In the genomic region with DNA sequence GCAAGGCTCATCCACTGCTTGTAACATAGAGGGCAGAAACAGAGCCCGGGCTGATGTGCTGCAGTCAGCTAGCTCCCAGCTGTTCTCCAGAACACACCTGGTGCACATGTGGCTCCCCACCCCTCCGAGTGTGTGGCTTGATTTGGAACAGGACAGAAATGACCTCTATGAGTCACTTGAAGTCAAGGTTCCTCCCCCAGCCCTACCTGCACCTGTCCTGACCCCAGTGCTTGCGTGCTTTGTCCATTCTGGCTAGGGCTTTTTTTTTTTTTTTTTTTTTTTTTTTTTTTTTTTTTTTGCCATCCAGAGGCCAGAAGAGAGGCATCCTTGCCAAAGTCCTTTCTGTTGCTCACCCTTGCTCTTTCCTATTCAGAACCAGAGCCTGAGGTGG, we compare ENCODE assay signal across 29 mouse cellular contexts. TPM values are rescaled to one million over a fixed set of nuclear protein-coding genes. Genes with fewer than 3 reads are reported as not detected.
DNase-seq lines count a peak whose midpoint lies in the region; ATAC-seq and TF ChIP-seq lines count a peak whose summit lies in the region.
"Had no signal": no experiment of that assay in that cellular context is flagged by ENCODE, and none has a peak within 500 bp of the region (broad histone marks: within the 10 kb centered on the region; RNA-seq: fewer than 3 reads in every experiment).

No protein-coding gene starts in this region.

- no peak overlapping the region for H3K9ac ChIP-seq in kidney, embryonic 16.5 days (replicated peaks; ENCODE audit: low read length)
- peak overlapping the region; percentile 40 for H3K9ac ChIP-seq in liver, adult 2 months (ENCODE audit: low read depth, low read length)
- no peak overlapping the region for H3K9ac ChIP-seq in intestine, embryonic 16.5 days (ENCODE audit: low read depth, low read length)
- no peak overlapping the region for H3K9ac ChIP-seq in midbrain, embryonic 16.5 days (ENCODE audit: low read depth, low read length)
- H3K9ac ChIP-seq: hindbrain, embryonic 14.5 days; limb, embryonic 15.5 days; neural tube, embryonic 15.5 days had no signal

- H3K4me3 ChIP-seq in kidney, embryonic 16.5 days (ENCODE audit: low read length), result no peak overlapping the region
- H3K4me3 ChIP-seq in liver, adult 2 months (ENCODE audit: insufficient read depth, low read depth, low read length), result no peak overlapping the region
- H3K4me3 ChIP-seq in intestine, embryonic 16.5 days (ENCODE audit: low read length), result no peak overlapping the region
- H3K4me3 ChIP-seq in midbrain, embryonic 16.5 days (ENCODE audit: low read depth, low read length), result no peak overlapping the region
- H3K4me3 ChIP-seq: forebrain, embryonic 10.5 days; heart, adult 2 months; limb, embryonic 15.5 days; neural tube, embryonic 15.5 days had no signal

- no peak overlapping the region for H3K27ac ChIP-seq in kidney, embryonic 16.5 days (ENCODE audit: low read length)
- peak overlapping the region; percentile 93 for H3K27ac ChIP-seq in liver, adult 2 months (replicated peaks; ENCODE audit: insufficient read depth, low read depth, low read length)
- no peak overlapping the region for H3K27ac ChIP-seq in intestine, embryonic 16.5 days (ENCODE audit: low read length)
- no peak overlapping the region for H3K27ac ChIP-seq in midbrain, embryonic 16.5 days (ENCODE audit: low read length)
- H3K27ac ChIP-seq: forebrain, embryonic 10.5 days; heart, adult 2 months; hindbrain, embryonic 14.5 days; limb, embryonic 15.5 days; neural tube, embryonic 15.5 days had no signal

- H3K4me1 ChIP-seq in kidney, embryonic 16.5 days (ENCODE audit: insufficient read depth, low read length), result no peaks in the 10 kb centered on the region; the same call in none of the 2 replicates
- H3K4me1 ChIP-seq in liver, adult 2 months (ENCODE audit: control insufficient read depth, insufficient read depth, low read length), result peaks cover 43% of the 10 kb centered on the region
- peaks cover 7% of the 10 kb centered on the region for H3K4me1 ChIP-seq in intestine, embryonic 16.5 days (ENCODE audit: control insufficient read depth, insufficient read depth, low read length)
- H3K4me1 ChIP-seq in midbrain, embryonic 16.5 days (ENCODE audit: control insufficient read depth, insufficient read depth, low read length), result no peaks in the 10 kb centered on the region
- H3K4me1 ChIP-seq: neural tube, embryonic 15.5 days had no signal

- ATAC-seq in kidney, embryonic 16.5 days (ENCODE audit: low FRiP score, low TSS enrichment), result no peak
- ATAC-seq in intestine, embryonic 16.5 days, result peak; percentile 39
- ATAC-seq in midbrain, embryonic 16.5 days, result no peak
- ATAC-seq: forebrain, embryonic 16.5 days; inflammation-experienced regulatory T-cells, adult 6 months; Patski had no signal

- H3K4me2 ChIP-seq in kidney, embryonic 16.5 days (replicated peaks; ENCODE audit: low read depth, low read length), result no peak overlapping the region
- H3K4me2 ChIP-seq in intestine, embryonic 16.5 days (ENCODE audit: low read depth, low read length), result no peak overlapping the region
- H3K4me2 ChIP-seq in midbrain, embryonic 16.5 days (ENCODE audit: low read length), result no peak overlapping the region
- H3K4me2 ChIP-seq: hindbrain, embryonic 14.5 days; limb, embryonic 15.5 days; midbrain, embryonic 11.5 days; neural tube, embryonic 15.5 days had no signal

- no peak for TF ChIP-seq POLR2A in liver, adult 2 months (IDR thresholded peaks at IDR 0.05; ENCODE audit: extremely low read depth, insufficient read depth, low read length)

- H3K36me3 ChIP-seq in kidney, embryonic 16.5 days (ENCODE audit: insufficient read depth, low read length), result no peaks in the 10 kb centered on the region
- no peaks in the 10 kb centered on the region for H3K36me3 ChIP-seq in liver, adult 2 months (ENCODE audit: control insufficient read depth, insufficient read depth, low read length)
- no peaks in the 10 kb centered on the region for H3K36me3 ChIP-seq in intestine, embryonic 16.5 days (ENCODE audit: control insufficient read depth, insufficient read depth, low read length)
- no peaks in the 10 kb centered on the region for H3K36me3 ChIP-seq in midbrain, embryonic 16.5 days (ENCODE audit: control insufficient read depth, insufficient read depth, low read length)
- H3K36me3 ChIP-seq: forebrain, embryonic 10.5 days; G1E; limb, embryonic 15.5 days; neural tube, embryonic 15.5 days had no signal

- H3K27me3 ChIP-seq in kidney, embryonic 16.5 days (ENCODE audit: insufficient read depth, low read length), result no peaks in the 10 kb centered on the region
- H3K27me3 ChIP-seq in liver, adult 2 months (ENCODE audit: control insufficient read depth, insufficient read depth, low read length), result no peaks in the 10 kb centered on the region
- no peaks in the 10 kb centered on the region for H3K27me3 ChIP-seq in intestine, embryonic 16.5 days (replicated peaks; ENCODE audit: control insufficient read depth, insufficient read depth, low read length)
- no peaks in the 10 kb centered on the region for H3K27me3 ChIP-seq in midbrain, embryonic 16.5 days (ENCODE audit: control insufficient read depth, insufficient read depth, low read depth, low read length)
- H3K27me3 ChIP-seq: limb, embryonic 15.5 days; neural tube, embryonic 15.5 days had no signal

- WGBS in kidney, embryonic 16.5 days, result 62% methylated on average over 3 of the region's 3 CpGs
- 23% methylated on average over 3 of the region's 3 CpGs for WGBS in liver, adult 2 months
- WGBS in intestine, embryonic 16.5 days, result 55% methylated on average over 3 of the region's 3 CpGs
- 77% methylated on average over 3 of the region's 3 CpGs for WGBS in midbrain, embryonic 16.5 days

- H3K9me3 ChIP-seq in kidney, embryonic 16.5 days (ENCODE audit: low read length), result no peaks in the 10 kb centered on the region; the same call in 1 of the 2 replicates
- no peaks in the 10 kb centered on the region for H3K9me3 ChIP-seq in intestine, embryonic 16.5 days (ENCODE audit: control insufficient read depth, low read length)
- no peaks in the 10 kb centered on the region for H3K9me3 ChIP-seq in midbrain, embryonic 16.5 days (replicated peaks; ENCODE audit: control insufficient read depth, low read length, poor library complexity, severe bottlenecking)
- H3K9me3 ChIP-seq: G1E; limb, embryonic 15.5 days; neural tube, embryonic 15.5 days had no signal

- TF ChIP-seq CTCF in liver, adult 2 months (IDR thresholded peaks at IDR 0.05; ENCODE audit: low read depth, low read length), result no peak

- DNase-seq in kidney, adult 11 months, result peak; percentile 55
- peak; percentile 96 for DNase-seq in liver, adult 2 months (ENCODE audit: extremely low read depth, low read depth, low spot score)
- no peak for DNase-seq in liver
- DNase-seq in left cerebral cortex, adult 11 months (ENCODE audit: low spot score), result no peak
- DNase-seq: cerebellum, adult 9-10 months; gastrocnemius, postnatal 25 days; heart, adult 2 months; heart, postnatal 4 days; lung, adult 18-20 months; lung, postnatal 10 days; right cerebral cortex, adult 18-20 months; right cerebral cortex, postnatal 4 days had no signal

- H3K79me2 ChIP-seq in liver, adult 2 months (ENCODE audit: control insufficient read depth, insufficient read depth, low read length), result no peaks in the 10 kb centered on the region

RNA-seq across cellular contexts. Expression of a gene that starts 15.6 kb away (rescaled TPM):
- 2.8 and 3.6 TPM in 2 replicates for polyA plus RNA-seq in kidney, embryonic 16.5 days (2015; fragmentation: Nextera tagmentation; extraction: Ambion mirVana)
- total RNA-seq in liver, adult 2 months (2014; rRNA removed), result 121 and 144 TPM in 2 replicates
- polyA plus RNA-seq in liver, adult 2 months (2012; rRNA removed), result 115 and 146 TPM in 2 replicates
- polyA plus RNA-seq in intestine, embryonic 16.5 days (2015; fragmentation: Nextera tagmentation; extraction: Ambion mirVana), result 1.2 and 1.9 TPM in 2 replicates
- not detected in 2 replicates for polyA plus RNA-seq in midbrain, embryonic 16.5 days (2015; fragmentation: Nextera tagmentation; extraction: Ambion mirVana)
- total RNA-seq: common myeloid progenitor, adult 5-6 weeks; gastrocnemius, postnatal 25 days; heart, adult 2 months; heart, postnatal 4 days; layer of hippocampus, adult 18-20 months; left cerebral cortex, postnatal 10 days; megakaryocyte progenitor cell, adult 5-6 weeks had no signal
- polyA plus RNA-seq: forebrain, embryonic 10.5 days; forebrain, embryonic 16.5 days; G1E; heart, adult 2 months; heart, embryonic 14.5 days; hindbrain, embryonic 14.5 days; inflammation-experienced regulatory T-cells, adult 6 months; limb, embryonic 15.5 days; midbrain, embryonic 11.5 days; neural tube, embryonic 15.5 days; Patski had no signal

RNA-seq across cellular contexts. Expression of a gene that starts 21.3 kb away (rescaled TPM):
- polyA plus RNA-seq in kidney, embryonic 16.5 days (2015; fragmentation: Nextera tagmentation; extraction: Ambion mirVana), result 0.86 and 1.3 TPM in 2 replicates
- total RNA-seq in liver, adult 2 months (2014; rRNA removed), result 0.13 and 0.18 TPM in 2 replicates
- 0.05 and 0.16 TPM in 2 replicates for polyA plus RNA-seq in liver, adult 2 months (2012; rRNA removed)
- polyA plus RNA-seq in intestine, embryonic 16.5 days (2015; fragmentation: Nextera tagmentation; extraction: Ambion mirVana), result 2.4 and 2.7 TPM in 2 replicates
- polyA plus RNA-seq in midbrain, embryonic 16.5 days (2015; fragmentation: Nextera tagmentation; extraction: Ambion mirVana), result 0.13 and 0.14 TPM in 2 replicates
- polyA plus RNA-seq: forebrain, embryonic 10.5 days; inflammation-experienced regulatory T-cells, adult 6 months; midbrain, embryonic 11.5 days had no signal

RNA-seq across cellular contexts. Expression of a gene that starts 26.9 kb away (rescaled TPM):
- 1.7 and 2.0 TPM in 2 replicates for polyA plus RNA-seq in kidney, embryonic 16.5 days (2015; fragmentation: Nextera tagmentation; extraction: Ambion mirVana)
- 0.40 and 0.46 TPM in 2 replicates for total RNA-seq in liver, adult 2 months (2014; rRNA removed)
- 0.91 and 1.7 TPM in 2 replicates for polyA plus RNA-seq in liver, adult 2 months (2012; rRNA removed)
- 0.86 and 0.88 TPM in 2 replicates for polyA plus RNA-seq in intestine, embryonic 16.5 days (2015; fragmentation: Nextera tagmentation; extraction: Ambion mirVana)
- polyA plus RNA-seq in midbrain, embryonic 16.5 days (2015; fragmentation: Nextera tagmentation; extraction: Ambion mirVana), result 2.0 and 2.2 TPM in 2 replicates

RNA-seq across cellular contexts. Expression of a gene that starts 35.7 kb away (rescaled TPM):
- 142 and 148 TPM in 2 replicates for polyA plus RNA-seq in kidney, embryonic 16.5 days (2015; fragmentation: Nextera tagmentation; extraction: Ambion mirVana)
- 15.8 and 16.8 TPM in 2 replicates for total RNA-seq in liver, adult 2 months (2014; rRNA removed)
- polyA plus RNA-seq in liver, adult 2 months (2012; rRNA removed), result 34.5 and 37.9 TPM in 2 replicates
- polyA plus RNA-seq in intestine, embryonic 16.5 days (2015; fragmentation: Nextera tagmentation; extraction: Ambion mirVana), result 119 and 125 TPM in 2 replicates
- polyA plus RNA-seq in midbrain, embryonic 16.5 days (2015; fragmentation: Nextera tagmentation; extraction: Ambion mirVana), result 107 and 121 TPM in 2 replicates

RNA-seq across cellular contexts. Expression of a gene that starts 49.6 kb away (rescaled TPM):
- 176 and 188 TPM in 2 replicates for polyA plus RNA-seq in kidney, embryonic 16.5 days (2015; fragmentation: Nextera tagmentation; extraction: Ambion mirVana)
- 43.8 and 57.8 TPM in 2 replicates for total RNA-seq in liver, adult 2 months (2014; rRNA removed)
- polyA plus RNA-seq in liver, adult 2 months (2012; rRNA removed), result 43.1 and 50.8 TPM in 2 replicates
- 136 and 145 TPM in 2 replicates for polyA plus RNA-seq in intestine, embryonic 16.5 days (2015; fragmentation: Nextera tagmentation; extraction: Ambion mirVana)
- polyA plus RNA-seq in midbrain, embryonic 16.5 days (2015; fragmentation: Nextera tagmentation; extraction: Ambion mirVana), result 159 and 177 TPM in 2 replicates

Comparison
In these comparisons a context has a peak if more than half of its experiments do, and no peak if none do; other contexts are left out.
1. DNase-seq: peak in kidney, adult 11 months (single experiment) and liver, adult 2 months (single experiment); none in liver (single experiment) and left cerebral cortex, adult 11 months (single experiment).
2. RNA of a gene that starts 15.6 kb away (polyA plus RNA-seq): 115 to 146 TPM in liver, adult 2 months; 2.8 to 3.6 TPM in kidney, embryonic 16.5 days, 1.2 to 1.9 TPM in intestine, embryonic 16.5 days and not detected in midbrain, embryonic 16.5 days; every median in the first group is over 10 times any median in the second.